Mouse (Mus musculus) brain, embryonic 14.5 days (tissue): ENCODE results near the gene Slit3.

ENCODE experiments used
- CTCF ChIP-seq: fragments of 200-500 bp; IDR thresholded peaks from 2 replicates; pipeline ENCODE4 v1.5.1; 2012; ENCODE audit warnings: inconsistent platforms, mild to moderate bottlenecking, moderate library complexity, borderline replicate concordance; ENCODE audit not compliant: insufficient read depth, insufficient read length; ENCODE audit errors: extremely low read depth
- POLR2A ChIP-seq: fragments of 200-500 bp; IDR thresholded peaks from 2 replicates; pipeline ENCODE4 v1.6.1; 2012; ENCODE audit warnings: mild to moderate bottlenecking, inconsistent platforms, borderline replicate concordance; ENCODE audit not compliant: poor library complexity, insufficient read depth, insufficient read length, severe bottlenecking; ENCODE audit errors: extremely low read depth

DNA sequence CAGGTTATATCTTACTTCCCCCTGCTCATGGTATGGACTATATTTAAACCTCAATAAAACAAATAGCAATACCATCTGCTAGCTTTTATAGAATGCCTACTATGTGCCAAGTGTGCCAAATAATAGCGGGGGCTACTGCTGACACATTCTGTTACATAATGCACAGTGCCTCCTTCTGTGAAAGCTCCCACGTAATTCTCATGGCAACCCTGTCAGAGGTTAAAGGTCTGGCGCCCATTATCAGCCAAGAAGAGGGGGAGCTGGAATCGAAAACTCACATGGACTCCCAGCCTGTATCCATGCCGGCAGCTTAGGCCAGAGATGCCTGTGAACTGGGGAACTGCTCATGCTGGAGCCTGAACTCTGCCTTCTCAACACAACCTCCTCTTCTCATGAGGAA lies 548.5 kb downstream of the Slit3 start:
- no peak for TF ChIP-seq POLR2A
- no peak for TF ChIP-seq CTCF
